Mouse (Mus musculus): ENCODE data around the gene Hnrnpa2b1.

The Hnrnpa2b1 gene

DNA sequence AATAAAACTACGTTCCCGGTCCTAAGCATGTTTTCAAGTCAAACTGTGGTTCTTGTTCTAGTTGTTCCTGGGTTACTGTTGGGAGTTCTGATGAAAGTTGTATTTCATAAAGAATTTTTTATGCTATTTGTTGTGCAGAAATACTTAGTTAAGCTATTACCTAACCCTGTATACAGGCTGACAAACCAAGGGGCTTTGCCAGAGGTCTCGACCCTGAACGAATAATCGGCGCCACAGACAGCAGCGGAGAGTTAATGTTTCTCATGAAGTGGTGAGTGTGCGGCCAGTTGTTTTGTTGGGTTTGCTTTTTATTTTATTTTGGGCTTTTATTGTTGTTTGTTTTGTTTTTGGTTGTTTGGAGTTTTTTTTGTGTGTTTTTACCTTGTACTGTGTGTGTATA is 11.9 kb upstream of the Hnrnpa2b1 start:
- ChIA-PET POLR2A (interaction anchor here (0.5 to 5.6 kb wide), 16 partner anchors 7 to 121 kb away, joined by 3 to 142 read pairs (median 4); partner anchors contain the start of genes Hnrnpa2b1 (in 4 of the 4) and Cbx3 (in 3 of the 4)), CTCF (interaction anchor here in 2 of 4 experiments (0.8 to 1.5 kb wide), 2 partner anchors 28 kb away, joined by 3 to 4 read pairs; no protein-coding TSS in a partner anchor)

DNA sequence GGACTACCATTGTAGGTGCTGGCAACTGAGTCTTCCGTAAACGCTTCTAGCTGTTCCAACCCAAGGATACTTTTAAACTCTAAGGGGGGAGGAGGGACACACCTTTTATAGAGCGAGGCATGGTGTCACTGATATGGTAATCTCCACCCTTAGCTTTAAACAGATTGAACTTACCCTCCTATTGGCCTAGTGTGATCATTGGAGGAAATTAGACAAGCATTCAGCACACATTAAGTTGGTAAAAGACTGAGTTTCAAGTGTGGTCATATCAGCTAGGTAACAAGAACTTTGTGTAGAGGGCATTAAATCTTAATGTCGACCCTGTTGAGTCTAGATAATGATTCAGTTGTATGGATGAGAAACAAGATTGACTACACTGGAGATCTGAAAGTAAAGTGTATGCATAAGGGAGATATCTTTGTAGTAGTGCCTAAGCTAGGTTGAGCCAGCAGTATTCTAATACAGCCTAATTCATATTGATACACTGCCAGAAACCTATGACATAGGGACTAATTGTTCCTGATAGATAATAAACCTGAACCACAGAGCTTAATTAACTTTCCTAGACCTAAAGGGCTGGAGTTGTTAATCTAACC is 9.5 kb upstream of the Hnrnpa2b1 start:
- ChIA-PET CTCF (interaction anchor here in 1 of 4 experiments (1.2 kb wide), 1 partner anchor 30 kb away, joined by 4 read pairs; no protein-coding TSS in a partner anchor), POLR2A (interaction anchor here in 3 of 4 experiments (0.5 to 5.6 kb wide), 20 partner anchors 9 to 96 kb away, joined by 3 to 142 read pairs (median 6); partner anchors contain the start of genes Cbx3 (in 3 of the 3), Hnrnpa2b1 (in 2 of the 3) and Nfe2l3 (in 1 of the 3))

DNA sequence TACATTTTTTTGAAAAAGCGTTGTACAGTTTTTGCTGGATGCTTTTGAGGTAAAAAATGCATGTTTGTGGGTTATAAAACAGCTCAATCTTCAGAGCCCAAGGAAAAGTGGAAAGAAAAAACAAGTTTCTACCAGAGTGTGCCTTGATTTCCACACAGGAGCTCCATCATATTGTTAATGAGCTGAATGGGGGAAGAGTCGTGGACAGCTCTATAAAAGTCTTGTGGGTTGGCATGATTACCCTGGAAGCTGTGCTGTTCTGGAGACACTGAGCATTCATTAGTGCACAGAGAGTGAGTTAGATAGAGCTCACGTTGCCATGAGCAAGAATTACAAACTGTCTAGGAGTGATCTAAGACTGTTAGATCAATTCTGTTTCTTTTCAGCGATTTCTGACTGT is 2.5 kb upstream of the Hnrnpa2b1 start:
- CTCF ChIA-PET = interaction anchor here in 2 of 4 experiments (0.5 to 1.1 kb wide), 4 partner anchors 37 to 751 kb away, joined by 3 to 7 read pairs (median 4); no protein-coding TSS in a partner anchor
- POLR2A ChIA-PET = interaction anchor here (0.6 to 17.3 kb wide), 36 partner anchors 8 to 530 kb away, joined by 3 to 383 read pairs (median 13); partner anchors contain the start of genes Nfe2l3 (in 2 of the 4) and Snx10 (in 1 of the 4)

DNA sequence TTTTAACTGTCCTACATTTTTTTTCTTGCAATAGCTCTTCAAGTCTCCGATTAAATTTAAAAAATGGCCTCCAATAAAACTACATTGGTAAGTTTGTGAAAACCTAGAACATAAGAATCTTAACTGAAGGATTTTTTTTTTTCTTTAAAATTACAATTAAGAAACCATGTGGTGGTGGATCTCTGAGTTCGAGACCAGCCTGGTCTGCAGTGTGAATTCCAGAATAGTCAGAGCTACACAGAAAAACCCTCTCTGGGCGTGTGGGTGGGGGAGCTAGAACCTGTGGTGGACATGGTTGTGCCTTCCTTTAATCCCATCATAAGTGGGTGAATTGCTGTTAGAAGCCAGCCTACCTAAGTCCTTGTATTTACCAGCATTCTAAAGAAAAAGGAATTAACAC is 2.1 kb upstream of the Hnrnpa2b1 start:
- POLR2A ChIA-PET = interaction anchor here (0.6 to 17.3 kb wide), 46 partner anchors 8 to 530 kb away, joined by 3 to 383 read pairs (median 6); partner anchors contain the start of genes Nfe2l3 (in 2 of the 4) and Snx10 (in 1 of the 4)
- CTCF ChIA-PET = interaction anchor here in 2 of 4 experiments (0.5 to 1.1 kb wide), 4 partner anchors 38 to 751 kb away, joined by 3 to 7 read pairs (median 4); no protein-coding TSS in a partner anchor

DNA sequence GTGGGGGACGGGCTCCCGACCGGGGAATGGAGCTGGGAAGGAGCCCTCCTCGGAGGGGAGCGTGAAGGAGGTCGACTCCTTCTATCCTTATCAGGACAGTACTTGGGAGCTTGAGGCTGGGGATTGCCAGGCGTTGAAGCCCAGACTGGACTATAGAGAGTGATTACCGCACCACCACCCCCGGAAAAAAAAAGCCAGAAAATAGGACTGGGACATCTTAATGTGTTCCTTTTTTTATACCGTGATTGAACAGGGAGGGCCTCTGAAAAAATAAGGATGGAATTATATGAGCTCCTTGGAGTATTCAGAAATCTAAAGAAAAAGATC is 1.4 kb upstream of the Hnrnpa2b1 start:
- ChIA-PET POLR2A (interaction anchor here (0.6 to 17.3 kb wide), 56 partner anchors 8 to 416 kb away, joined by 3 to 383 read pairs (median 5); partner anchors contain the start of genes Nfe2l3 (in 2 of the 4) and Snx10 (in 1 of the 4)), CTCF (interaction anchor here in 3 of 4 experiments (0.5 to 1.3 kb wide), 7 partner anchors 19 to 121 kb away, joined by 3 to 8 read pairs (median 3); no protein-coding TSS in a partner anchor)

DNA sequence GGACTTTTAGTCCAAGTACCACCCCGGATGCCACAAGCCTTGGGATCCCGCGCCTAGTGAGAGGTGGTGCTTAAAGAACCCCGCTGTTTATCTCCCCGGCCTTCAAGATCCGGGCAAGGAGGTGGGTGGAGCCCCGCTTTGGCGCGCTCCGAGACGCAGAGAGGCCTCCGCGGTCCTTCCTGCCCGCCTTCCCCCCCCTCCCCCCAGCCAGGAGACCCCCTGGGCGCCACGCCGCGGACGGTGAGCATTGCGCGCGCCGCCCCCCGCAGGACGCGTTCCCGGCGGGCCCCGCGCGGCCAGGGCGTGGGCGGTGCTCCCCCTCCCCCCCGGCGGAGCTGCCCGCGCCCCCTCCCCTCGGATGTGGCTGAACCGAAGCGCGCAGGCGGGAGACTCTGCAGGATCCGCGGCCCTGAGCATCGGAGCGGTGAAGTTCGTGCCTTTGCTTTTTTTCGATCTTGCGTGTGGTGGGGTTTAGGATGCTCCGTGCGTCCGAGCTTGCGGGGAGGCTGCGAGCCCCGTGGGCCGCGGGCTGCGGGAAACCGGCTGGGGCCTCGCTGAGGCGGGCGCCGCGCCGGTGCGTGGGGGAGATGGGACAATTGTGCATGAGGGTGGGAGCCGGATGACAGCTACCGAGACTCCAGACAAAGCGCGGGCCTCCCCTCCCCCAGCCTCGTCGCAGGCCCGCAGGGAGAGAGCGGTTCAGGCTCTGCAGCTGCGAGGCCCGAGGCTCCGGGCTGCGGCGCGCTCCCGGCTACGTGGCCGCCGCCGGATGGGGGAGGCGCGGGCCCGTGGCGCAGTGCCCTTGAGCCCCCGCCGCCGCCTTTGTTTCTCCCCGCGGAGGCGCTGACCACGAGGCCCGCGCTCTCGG is 851 bp upstream of the Hnrnpa2b1 start, which contains the start of gene Cbx3:
Cbx3 (plus strand) TSS at position 50 of the 868 bp plus-strand sequence.
- CTCF ChIA-PET = interaction anchor here (0.5 to 1.3 kb wide), 11 partner anchors 19 to 1361 kb away, joined by 3 to 8 read pairs (median 3); no protein-coding TSS in a partner anchor
- POLR2A ChIA-PET = interaction anchor here (0.5 to 17.3 kb wide), 102 partner anchors 8 to 542 kb away, joined by 3 to 383 read pairs (median 5); partner anchors contain the start of genes Nfe2l3 (in 4 of the 4), Skap2 (in 2 of the 4) and Snx10 (in 2 of the 4)

DNA sequence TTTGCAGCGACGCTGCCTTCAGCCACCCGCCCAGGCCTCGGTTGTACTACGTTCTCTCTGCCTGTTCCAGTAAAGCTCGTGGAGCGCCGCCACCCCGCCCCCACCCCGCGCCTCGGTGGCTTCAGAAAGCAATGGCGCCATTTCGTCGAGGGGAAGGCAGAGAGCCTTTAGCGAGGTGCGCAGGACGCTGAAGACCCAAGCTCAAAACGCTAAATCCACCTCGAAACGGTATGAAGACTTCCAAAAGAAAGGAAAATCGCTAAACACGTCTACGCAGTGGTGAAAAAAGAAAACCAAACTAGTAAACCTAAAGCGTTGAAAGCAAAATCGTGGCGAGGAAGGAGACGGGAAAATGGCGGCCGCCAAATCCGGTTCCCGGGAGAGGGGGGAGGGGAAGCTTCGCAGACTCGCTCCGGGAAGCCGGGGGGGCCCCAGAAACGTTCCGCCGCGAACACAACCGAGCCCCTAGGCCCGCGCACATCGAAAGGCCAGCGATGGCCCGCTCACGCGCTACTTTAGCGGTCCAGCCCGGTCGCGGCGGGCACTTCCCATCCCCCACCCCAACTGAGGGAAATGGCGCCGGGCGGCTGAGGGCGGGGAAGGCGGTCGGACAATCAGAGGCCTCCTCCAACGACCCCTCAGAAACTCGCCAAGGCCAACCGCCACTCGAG is 668 bp downstream of the Hnrnpa2b1 start:
- ChIA-PET POLR2A (interaction anchor here (0.7 to 17.3 kb wide), 100 partner anchors 7 to 751 kb away, joined by 3 to 383 read pairs (median 6); partner anchors contain the start of genes Skap2 (in 3 of the 4), Snx10 (in 3 of the 4) and Nfe2l3 (in 2 of the 4)), CTCF (interaction anchor here in 3 of 4 experiments (0.8 to 2.5 kb wide), 3 partner anchors 40 to 41 kb away, joined by 3 to 10 read pairs (median 3); no protein-coding TSS in a partner anchor)

DNA sequence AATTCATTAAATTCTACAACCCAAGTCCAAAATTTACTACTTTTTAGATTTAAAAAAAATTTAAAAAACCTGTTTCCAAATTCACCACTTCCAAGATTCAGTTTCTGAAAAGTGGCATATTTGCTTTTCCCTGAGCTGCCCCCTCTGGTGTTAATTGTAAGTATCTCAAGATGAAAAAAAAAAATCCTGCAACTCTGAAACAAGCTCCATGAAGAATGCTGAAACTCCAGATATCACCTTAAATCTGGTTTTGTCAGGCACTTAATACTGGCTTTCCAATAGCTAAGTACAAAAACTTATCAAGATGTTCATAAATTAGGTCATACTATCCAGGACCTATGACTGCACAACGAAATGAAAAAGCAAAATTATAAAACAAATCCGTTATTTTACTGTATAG is 2.0 kb downstream of the Hnrnpa2b1 start:
- ChIA-PET POLR2A (interaction anchor here (0.7 to 17.3 kb wide), 60 partner anchors 3 to 289 kb away, joined by 3 to 383 read pairs (median 8); partner anchors contain the start of genes Nfe2l3 (in 2 of the 4), Snx10 (in 2 of the 4), Cbx3 (in 1 of the 4) and Hnrnpa2b1 (in 1 of the 4)), CTCF (interaction anchor here in 3 of 4 experiments (0.5 to 2.5 kb wide), 6 partner anchors 38 to 259 kb away, joined by 3 to 10 read pairs (median 4); no protein-coding TSS in a partner anchor)

DNA sequence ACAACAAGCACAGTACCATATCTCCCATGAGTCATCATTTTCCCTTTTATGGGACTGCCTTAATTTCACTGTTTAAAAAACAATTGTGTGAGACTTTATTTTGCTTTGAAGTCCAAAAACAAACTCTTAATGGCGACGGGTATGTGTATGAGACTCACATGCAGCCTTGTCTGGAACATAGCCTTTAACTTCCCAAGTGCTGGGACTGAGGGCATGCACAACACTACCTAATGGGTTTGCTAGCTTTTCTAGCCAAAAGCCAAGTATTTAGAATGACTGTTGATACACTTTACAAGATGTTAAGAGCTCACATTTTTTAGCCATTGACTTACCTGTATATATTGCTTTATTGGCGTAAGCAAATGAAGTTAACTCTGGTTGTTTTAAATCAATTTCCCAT is 9.3 kb downstream of the Hnrnpa2b1 start:
- ChIA-PET POLR2A (interaction anchor here (0.5 to 17.3 kb wide), 73 partner anchors 8 to 1046 kb away, joined by 3 to 383 read pairs (median 5); partner anchors contain the start of genes Cbx3 (in 4 of the 4), Hnrnpa2b1 (in 4 of the 4) and Nfe2l3 (in 2 of the 4)), CTCF (interaction anchor here in 3 of 4 experiments (0.7 to 1.9 kb wide), 7 partner anchors 24 to 119 kb away, joined by 3 to 7 read pairs (median 5); no protein-coding TSS in a partner anchor)

DNA sequence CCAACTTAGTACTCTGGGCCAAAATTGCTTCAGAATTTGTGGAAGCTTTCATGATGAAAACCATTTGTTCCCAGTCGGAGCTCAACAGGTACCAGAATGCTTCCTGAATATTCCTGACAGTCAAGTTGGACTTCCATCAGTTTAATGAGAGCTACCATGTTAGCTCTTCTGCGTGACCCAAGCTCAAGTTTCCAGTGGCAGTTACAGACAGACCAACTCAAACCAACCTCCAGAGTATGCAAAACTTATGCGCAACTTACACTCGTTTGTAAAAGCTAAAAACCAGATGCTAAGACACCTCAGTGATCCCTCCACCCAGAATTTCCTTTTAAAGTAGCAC is 9.7 kb downstream of the Hnrnpa2b1 start:
- ChIA-PET CTCF (interaction anchor here in 3 of 4 experiments (0.7 to 1.9 kb wide), 8 partner anchors 24 to 761 kb away, joined by 3 to 7 read pairs (median 4); partner anchors contain the start of gene Hoxa7 (in 1 of the 3)), POLR2A (interaction anchor here (0.5 to 17.3 kb wide), 80 partner anchors 7 to 645 kb away, joined by 3 to 383 read pairs (median 4); partner anchors contain the start of genes Cbx3 (in 4 of the 4), Hnrnpa2b1 (in 4 of the 4), Nfe2l3 (in 2 of the 4) and Snx10 (in 1 of the 4))

DNA sequence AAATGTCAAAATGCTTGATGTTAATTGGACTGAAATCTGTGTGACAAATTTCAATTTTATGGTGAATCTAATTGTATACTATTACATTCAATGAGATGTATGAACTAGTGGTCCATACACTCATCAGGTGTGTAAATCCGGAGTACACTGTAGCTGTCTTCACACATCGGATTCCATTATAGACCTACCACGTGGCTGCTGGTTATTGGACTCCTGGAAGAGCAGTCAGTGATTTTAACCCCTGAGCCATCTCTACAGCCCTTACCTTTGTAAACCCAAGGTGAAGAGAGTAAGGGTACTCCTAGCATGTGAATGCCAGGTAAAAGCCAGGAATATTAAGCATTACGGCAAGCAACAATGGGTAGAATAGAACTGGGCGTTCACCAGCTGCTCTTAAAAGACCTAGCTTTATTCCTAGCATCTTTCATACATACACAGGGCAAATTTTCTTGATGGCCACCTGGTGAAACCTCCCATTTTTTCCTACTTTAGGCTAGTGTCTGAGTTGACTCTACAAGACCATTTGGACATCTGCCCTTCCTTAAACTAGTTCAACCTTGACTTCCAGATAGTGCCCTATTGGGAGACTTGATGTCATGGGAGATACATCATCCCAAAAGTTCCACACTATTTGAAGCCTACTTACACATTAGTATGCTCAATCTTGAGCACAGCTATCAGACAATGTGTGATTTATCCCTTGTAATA is 10.2 kb downstream of the Hnrnpa2b1 start:
- ChIA-PET CTCF (interaction anchor here in 3 of 4 experiments (0.6 to 1.9 kb wide), 11 partner anchors 17 to 762 kb away, joined by 3 to 7 read pairs (median 4); partner anchors contain the start of gene Hoxa7 (in 1 of the 3)), POLR2A (interaction anchor here (0.5 to 17.3 kb wide), 84 partner anchors 7 to 646 kb away, joined by 3 to 383 read pairs (median 4); partner anchors contain the start of genes Cbx3 (in 4 of the 4), Hnrnpa2b1 (in 4 of the 4), Nfe2l3 (in 2 of the 4) and Snx10 (in 1 of the 4))

DNA sequence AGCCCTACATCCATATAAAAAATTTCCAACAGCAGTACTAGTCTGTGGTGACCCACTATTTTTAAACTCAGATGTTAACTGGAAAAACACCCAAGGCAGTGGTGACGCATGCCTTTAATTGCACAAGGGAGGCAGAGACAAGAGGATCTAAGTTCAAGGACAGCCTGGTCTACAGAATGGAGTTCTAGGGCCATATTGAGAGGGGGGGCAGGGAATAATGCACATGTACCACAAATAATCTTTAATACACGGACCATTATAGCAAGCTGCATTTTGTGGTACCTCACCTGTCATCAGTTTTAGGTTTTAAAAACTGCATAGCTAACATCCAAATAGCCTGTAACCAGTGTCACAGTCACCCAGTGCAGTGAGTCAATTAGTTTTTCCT is 10.8 kb downstream of the Hnrnpa2b1 start:
- ChIA-PET POLR2A (interaction anchor here (0.7 to 17.3 kb wide), 56 partner anchors 6 to 646 kb away, joined by 3 to 383 read pairs (median 5); partner anchors contain the start of genes Cbx3 (in 4 of the 4), Hnrnpa2b1 (in 4 of the 4) and Nfe2l3 (in 1 of the 4)), CTCF (interaction anchor here in 3 of 4 experiments (0.6 to 1.9 kb wide), 7 partner anchors 17 to 121 kb away, joined by 3 to 7 read pairs (median 5); no protein-coding TSS in a partner anchor)

DNA sequence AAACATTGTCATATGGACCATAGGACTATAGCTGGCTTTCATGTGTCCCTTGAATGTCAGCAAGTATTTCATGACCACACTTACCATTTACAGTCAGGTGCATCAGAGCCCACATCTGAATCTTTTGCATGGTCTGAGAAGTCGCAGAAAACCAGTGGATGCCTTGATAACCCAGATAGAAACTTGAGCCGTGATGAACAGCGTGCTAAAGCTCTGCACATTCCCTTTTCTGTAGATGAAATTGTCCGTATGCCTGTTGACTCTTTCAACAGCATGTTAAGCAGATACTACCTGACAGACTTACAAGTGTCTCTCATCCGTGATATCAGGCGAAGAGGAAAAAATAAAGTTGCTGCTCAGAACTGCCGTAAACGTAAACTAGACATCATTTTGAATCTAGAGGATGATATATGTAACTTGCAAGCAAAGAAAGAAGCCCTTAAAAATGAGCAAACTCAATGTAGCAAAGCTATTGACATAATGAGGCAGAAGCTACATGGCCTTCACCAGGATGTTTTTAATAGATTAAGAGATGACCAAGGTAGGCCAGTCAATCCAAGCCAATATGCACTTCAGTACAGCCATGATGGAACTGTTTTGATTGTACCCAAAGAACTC is 11.8 kb downstream of the Hnrnpa2b1 start:
- ChIA-PET POLR2A (interaction anchor here (0.8 to 17.3 kb wide), 22 partner anchors 11 to 87 kb away, joined by 3 to 383 read pairs (median 6); partner anchors contain the start of genes Cbx3 (in 4 of the 4), Hnrnpa2b1 (in 4 of the 4) and Nfe2l3 (in 1 of the 4)), CTCF (interaction anchor here in 2 of 4 experiments (0.5 to 1.4 kb wide), 3 partner anchors 8 to 74 kb away, joined by 3 to 6 read pairs (median 4); no protein-coding TSS in a partner anchor)

DNA sequence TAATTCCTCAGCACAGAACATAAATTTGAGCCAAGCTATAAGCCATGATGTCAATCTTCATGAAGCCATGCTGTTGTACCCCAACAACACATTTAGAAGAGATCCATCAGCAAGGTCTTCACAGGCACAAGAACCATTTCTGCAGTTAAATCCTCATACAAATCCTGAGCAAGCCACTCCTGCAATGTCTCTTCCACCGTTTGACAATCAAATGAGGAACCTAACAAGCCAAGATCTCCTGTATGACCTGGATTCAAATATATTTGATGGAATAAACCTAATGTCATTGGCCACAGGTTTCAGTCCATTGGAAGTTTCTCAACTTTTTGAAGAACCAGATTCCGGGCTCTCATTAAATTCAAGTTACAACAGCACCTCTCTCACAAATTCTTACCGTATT is 12.4 kb downstream of the Hnrnpa2b1 start:
- CTCF ChIA-PET = no interaction called here
- POLR2A ChIA-PET = interaction anchor here (0.7 to 17.3 kb wide), 14 partner anchors 11 to 87 kb away, joined by 3 to 383 read pairs (median 4); partner anchors contain the start of genes Hnrnpa2b1 (in 4 of the 4), Cbx3 (in 3 of the 4) and Nfe2l3 (in 1 of the 4)

DNA sequence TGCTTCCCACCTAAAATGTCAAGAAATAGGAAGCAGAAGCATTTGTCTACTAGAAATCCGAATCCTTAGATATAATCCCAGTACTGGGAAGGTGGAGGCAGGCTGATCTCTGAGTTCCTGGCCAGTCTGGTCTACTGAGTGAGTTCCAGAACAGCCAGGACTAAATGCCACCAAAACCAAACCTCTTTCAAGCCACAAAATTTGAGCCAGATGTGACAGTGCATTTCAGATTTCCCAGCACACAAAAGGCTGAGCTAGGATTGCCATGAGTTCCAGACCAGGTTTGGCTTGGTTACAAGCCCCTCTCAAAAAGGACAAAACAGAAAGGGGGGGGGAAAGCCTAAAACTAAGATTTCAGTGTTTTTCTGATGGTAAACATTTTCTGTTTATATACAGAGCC is 13.5 kb downstream of the Hnrnpa2b1 start:
- POLR2A ChIA-PET = interaction anchor here in 3 of 4 experiments (0.8 to 17.3 kb wide), 7 partner anchors 14 to 88 kb away, joined by 3 to 383 read pairs (median 138); partner anchors contain the start of genes Cbx3 (in 3 of the 3), Hnrnpa2b1 (in 3 of the 3) and Nfe2l3 (in 1 of the 3)
- CTCF ChIA-PET = interaction anchor here in 1 of 4 experiments (0.7 kb wide), 1 partner anchor 66 kb away, joined by 11 read pairs; no protein-coding TSS in a partner anchor

Measured in embryonic stem cell, embryonic (primary cell).